Mouse (Mus musculus) heart, postnatal 0 days (tissue): ENCODE measurements around the gene Hipk4.

ENCODE experiments used
- CTCF ChIP-seq: IDR thresholded peaks from 2 replicates; pipeline ENCODE4 v1.5.1; 2016; ENCODE audit warnings: antibody characterized with exemption, control low read depth, low read depth
- EP300 ChIP-seq: IDR thresholded peaks from 2 replicates; pipeline ENCODE4 v1.6.1; 2016; ENCODE audit warnings: antibody characterized with exemption, low read depth

DNA sequence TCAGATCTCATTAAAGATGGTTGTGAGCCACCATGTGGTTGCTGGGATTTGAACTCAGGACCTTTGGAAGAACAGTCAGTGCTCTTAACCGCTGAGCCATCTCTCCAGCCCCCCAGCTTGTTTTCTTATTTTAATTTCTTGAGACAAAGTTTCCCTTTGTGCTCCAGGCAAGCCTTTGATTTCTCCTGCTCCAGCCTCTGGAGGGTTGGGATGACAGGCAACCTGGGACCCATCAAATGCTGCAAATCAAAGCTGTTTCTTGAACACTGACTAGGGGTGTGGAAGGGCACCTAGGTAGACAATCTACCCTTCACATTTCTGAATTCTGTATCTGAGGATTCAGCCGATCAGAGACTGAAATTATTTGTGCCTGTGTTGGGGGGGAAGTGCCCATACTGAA lies 12.3 kb upstream of the Hipk4 start:
- TF ChIP-seq EP300, result no peak
- TF ChIP-seq CTCF, result no peak
